27 mouse cellular contexts compared by ENCODE assay signal in genomic region chr8:102700245-102700644, GRCm38 (mm10).
"Had no signal": no experiment of that assay in that cellular context is flagged by ENCODE, and none has a peak within 500 bp of the region (broad histone marks: within the 10 kb centered on the region; RNA-seq: fewer than 3 reads in every experiment).

No protein-coding gene starts in this region.

- H3K27me3 ChIP-seq: heart, embryonic 15.5 days; hindbrain, embryonic 13.5 days; hindbrain, embryonic 15.5 days; kidney, embryonic 15.5 days; limb, embryonic 12.5 days; liver, embryonic 13.5 days had no signal

- H3K4me2 ChIP-seq: heart, embryonic 11.5 days; heart, embryonic 13.5 days; heart, embryonic 15.5 days; hindbrain, embryonic 13.5 days; hindbrain, embryonic 15.5 days; kidney, embryonic 15.5 days; limb, embryonic 12.5 days; liver, embryonic 11.5 days; liver, embryonic 13.5 days had no signal

- H3K4me3 ChIP-seq: gastrocnemius, adult 2 months; heart, embryonic 13.5 days; heart, embryonic 15.5 days; hindbrain, embryonic 13.5 days; hindbrain, embryonic 15.5 days; kidney, embryonic 15.5 days; layer of hippocampus, adult 2 months; left cerebral cortex, adult 2 months; limb, embryonic 10.5 days; limb, embryonic 12.5 days; liver, embryonic 13.5 days had no signal

- H3K9me3 ChIP-seq: heart, embryonic 13.5 days; heart, embryonic 15.5 days; hindbrain, embryonic 13.5 days; hindbrain, embryonic 15.5 days; kidney, embryonic 15.5 days; limb, embryonic 10.5 days; limb, embryonic 12.5 days; liver, embryonic 13.5 days had no signal

- H3K9ac ChIP-seq: heart, embryonic 13.5 days; heart, embryonic 15.5 days; hindbrain, embryonic 13.5 days; hindbrain, embryonic 15.5 days; kidney, embryonic 15.5 days; limb, embryonic 12.5 days; liver, embryonic 13.5 days had no signal

- DNase-seq: gastrocnemius, adult 2 months; gastrocnemius, postnatal 10 days; gastrocnemius, postnatal 25 days; heart, adult 18-20 months; heart, postnatal 14 days; heart, postnatal 36 days; kidney, adult 11 months; kidney, adult 2 months; kidney, adult 9 months; kidney, postnatal 14 days; kidney, postnatal 36 days; liver; liver, embryonic 13.5 days had no signal

- ATAC-seq: hindbrain, postnatal 0 days; intestine, embryonic 16.5 days had no signal

- H3K27ac ChIP-seq: gastrocnemius, adult 2 months; heart, embryonic 13.5 days; heart, embryonic 15.5 days; hindbrain, embryonic 13.5 days; hindbrain, embryonic 15.5 days; hindbrain, postnatal 0 days; kidney, embryonic 15.5 days; kidney, postnatal 0 days; layer of hippocampus, adult 2 months; left cerebral cortex, adult 2 months; limb, embryonic 10.5 days; limb, embryonic 12.5 days; liver, embryonic 13.5 days had no signal

- H3K4me1 ChIP-seq: heart, embryonic 15.5 days; kidney, embryonic 15.5 days; liver, embryonic 13.5 days had no signal

- H3K36me3 ChIP-seq: heart, embryonic 13.5 days; heart, embryonic 15.5 days; hindbrain, embryonic 13.5 days; hindbrain, embryonic 15.5 days; liver, embryonic 13.5 days had no signal
